Mouse (Mus musculus): ENCODE results near the gene Sebox. TPM values are rescaled to one million over a fixed set of nuclear protein-coding genes. Genes with fewer than 3 reads are reported as not detected.

Gene Sebox
- polyA plus RNA-seq, 1 experiment from 2014 or later, result not detected

DNA sequence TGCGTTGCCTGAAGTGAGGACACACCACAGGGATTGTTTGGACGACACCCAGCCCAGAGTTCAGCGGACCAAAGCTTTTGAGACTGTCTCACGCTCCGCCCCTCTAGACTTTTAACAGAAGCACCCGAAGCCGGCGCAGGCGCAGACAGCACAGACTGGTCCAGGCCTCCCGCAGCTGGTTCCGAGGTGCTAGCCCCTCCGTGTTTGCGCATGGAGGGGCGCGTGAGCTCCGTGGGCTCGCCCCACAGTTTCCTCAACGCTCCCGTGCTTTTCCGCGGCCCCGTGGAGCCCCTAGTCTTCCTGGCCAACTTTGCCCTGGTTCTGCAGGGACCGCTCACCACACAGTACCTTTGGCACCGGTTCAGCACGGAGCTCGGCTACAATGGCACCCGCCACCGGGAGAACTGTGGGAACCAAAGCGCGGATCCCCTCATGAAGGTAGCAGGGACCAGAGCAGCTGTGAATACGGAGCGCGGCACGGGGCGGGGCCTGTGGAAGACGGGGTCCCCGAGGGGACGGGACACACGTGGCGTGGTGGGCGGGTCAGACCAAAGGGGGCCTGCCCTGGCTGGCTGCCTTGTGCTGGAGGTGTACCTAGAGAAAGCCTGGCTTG is 37.6 kb upstream of the Sebox start, which contains the start of gene Slc46a1:
Gene Slc46a1, plus strand, starts transcription at position 130 of the 613 bp plus-strand sequence.
- H3K9me3 ChIP-seq (ENCODE audit: control insufficient read depth, low read length), result peaks cover 4% of the 10 kb centered on the region; the same call in 1 of the 2 replicates
- H3K4me3 ChIP-seq (ENCODE audit: low read length), result peak within 1 kb of the TSS; percentile 80
- peak; percentile 95 for ATAC-seq (ENCODE audit: low FRiP score, low TSS enrichment)
- peak within 1 kb of the TSS; percentile 94 for H3K27ac ChIP-seq (ENCODE audit: low read depth, low read length)
- peak within 1 kb of the TSS; percentile 93 for H3K4me2 ChIP-seq (replicated peaks; ENCODE audit: low read depth, low read length)
- peaks cover 14% of the 10 kb centered on the region for H3K4me1 ChIP-seq (ENCODE audit: control insufficient read depth, insufficient read depth, low read length)
- H3K27me3 ChIP-seq (ENCODE audit: control insufficient read depth, insufficient read depth, low read length), result no peaks in the 10 kb centered on the region
- peak within 1 kb of the TSS; percentile 82 for H3K9ac ChIP-seq (ENCODE audit: low read depth, low read length)
- H3K36me3 ChIP-seq (ENCODE audit: control insufficient read depth, insufficient read depth, low read length), result no peaks in the 10 kb centered on the region; the same call in 1 of the 2 replicates
- WGBS, result 1% methylated on average over 41 of the region's 41 CpGs

- H3K4me3 ChIP-seq (ENCODE audit: low read length), result peak overlapping the region; percentile 80
- peak overlapping the region; percentile 94 for H3K27ac ChIP-seq (ENCODE audit: low read depth, low read length)
- 63% methylated on average over 23 of the region's 23 CpGs for WGBS
- peaks cover 4% of the 10 kb centered on the region; the same call in 1 of the 2 replicates for H3K9me3 ChIP-seq (ENCODE audit: control insufficient read depth, low read length)
- peak overlapping the region; percentile 93 for H3K4me2 ChIP-seq (replicated peaks; ENCODE audit: low read depth, low read length)
- no peaks in the 10 kb centered on the region; the same call in 1 of the 2 replicates for H3K36me3 ChIP-seq (ENCODE audit: control insufficient read depth, insufficient read depth, low read length)
- peaks cover 14% of the 10 kb centered on the region for H3K4me1 ChIP-seq (ENCODE audit: control insufficient read depth, insufficient read depth, low read length)
- no peaks in the 10 kb centered on the region for H3K27me3 ChIP-seq (ENCODE audit: control insufficient read depth, insufficient read depth, low read length)
- peak; percentile 65 for ATAC-seq (ENCODE audit: low FRiP score, low TSS enrichment)
- peak overlapping the region; percentile 82 for H3K9ac ChIP-seq (ENCODE audit: low read depth, low read length)
Measured at GRCm38 (mm10) chr11:78466242-78466912, 36.9 kb upstream of the Sebox start.

- no peaks in the 10 kb centered on the region; the same call in 1 of the 2 replicates for H3K36me3 ChIP-seq (ENCODE audit: control insufficient read depth, insufficient read depth, low read length)
- no peak for ATAC-seq (ENCODE audit: low FRiP score, low TSS enrichment)
- 74% methylated on average over 7 of the region's 7 CpGs for WGBS
Measured at GRCm38 (mm10) chr11:78467515-78467914, 35.7 kb upstream of the Sebox start.

DNA sequence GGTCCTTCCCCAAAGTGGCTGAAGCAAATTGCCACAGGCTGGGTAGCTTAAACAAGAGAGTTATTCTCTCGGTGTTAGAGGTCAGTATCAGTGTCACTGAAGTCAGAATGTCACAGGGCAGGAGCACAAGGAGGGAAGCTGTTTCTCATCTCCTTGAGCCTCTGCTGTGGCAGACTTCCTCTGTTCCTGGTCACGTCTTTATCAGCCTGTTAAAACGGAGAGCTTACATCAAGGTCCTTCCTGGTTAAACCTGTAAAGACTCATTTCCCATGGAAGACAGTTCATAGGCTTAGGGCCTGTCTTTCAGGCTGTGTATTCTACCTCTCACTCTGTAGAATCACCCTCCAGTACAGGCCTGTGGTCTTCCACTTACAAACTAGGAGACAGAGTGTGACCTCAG is 35.3 kb upstream of the Sebox start:
- H3K4me2 ChIP-seq (replicated peaks; ENCODE audit: low read depth, low read length), result no peak overlapping the region
- ATAC-seq (ENCODE audit: low FRiP score, low TSS enrichment), result no peak
- no peak overlapping the region for H3K4me3 ChIP-seq (ENCODE audit: low read length)
- no peak overlapping the region for H3K27ac ChIP-seq (ENCODE audit: low read depth, low read length)
- WGBS, result 49% methylated on average over 3 of the region's 3 CpGs
- H3K36me3 ChIP-seq (ENCODE audit: control insufficient read depth, insufficient read depth, low read length), result no peaks in the 10 kb centered on the region; the same call in 1 of the 2 replicates
- H3K27me3 ChIP-seq (ENCODE audit: control insufficient read depth, insufficient read depth, low read length), result no peaks in the 10 kb centered on the region
- H3K9ac ChIP-seq (ENCODE audit: low read depth, low read length), result no peak overlapping the region
- no peaks in the 10 kb centered on the region for H3K9me3 ChIP-seq (ENCODE audit: control insufficient read depth, low read length)
- peaks cover 14% of the 10 kb centered on the region for H3K4me1 ChIP-seq (ENCODE audit: control insufficient read depth, insufficient read depth, low read length)

More at GRCm38 (mm10) chr11:78467515-78467914, 35.7 kb upstream of the Sebox start:
- Histone ChIP-seq H3K9me3 (ENCODE audit: control insufficient read depth, low read length) (no peaks in the 10 kb centered on the region), H3K4me2 (replicated peaks; ENCODE audit: low read depth, low read length) (no peak overlapping the region), H3K9ac (ENCODE audit: low read depth, low read length) (no peak overlapping the region), H3K4me3 (ENCODE audit: low read length) (no peak overlapping the region), H3K4me1 (ENCODE audit: control insufficient read depth, insufficient read depth, low read length) (peaks cover 14% of the 10 kb centered on the region), H3K27ac (ENCODE audit: low read depth, low read length) (no peak overlapping the region), H3K27me3 (ENCODE audit: control insufficient read depth, insufficient read depth, low read length) (no peaks in the 10 kb centered on the region)

DNA sequence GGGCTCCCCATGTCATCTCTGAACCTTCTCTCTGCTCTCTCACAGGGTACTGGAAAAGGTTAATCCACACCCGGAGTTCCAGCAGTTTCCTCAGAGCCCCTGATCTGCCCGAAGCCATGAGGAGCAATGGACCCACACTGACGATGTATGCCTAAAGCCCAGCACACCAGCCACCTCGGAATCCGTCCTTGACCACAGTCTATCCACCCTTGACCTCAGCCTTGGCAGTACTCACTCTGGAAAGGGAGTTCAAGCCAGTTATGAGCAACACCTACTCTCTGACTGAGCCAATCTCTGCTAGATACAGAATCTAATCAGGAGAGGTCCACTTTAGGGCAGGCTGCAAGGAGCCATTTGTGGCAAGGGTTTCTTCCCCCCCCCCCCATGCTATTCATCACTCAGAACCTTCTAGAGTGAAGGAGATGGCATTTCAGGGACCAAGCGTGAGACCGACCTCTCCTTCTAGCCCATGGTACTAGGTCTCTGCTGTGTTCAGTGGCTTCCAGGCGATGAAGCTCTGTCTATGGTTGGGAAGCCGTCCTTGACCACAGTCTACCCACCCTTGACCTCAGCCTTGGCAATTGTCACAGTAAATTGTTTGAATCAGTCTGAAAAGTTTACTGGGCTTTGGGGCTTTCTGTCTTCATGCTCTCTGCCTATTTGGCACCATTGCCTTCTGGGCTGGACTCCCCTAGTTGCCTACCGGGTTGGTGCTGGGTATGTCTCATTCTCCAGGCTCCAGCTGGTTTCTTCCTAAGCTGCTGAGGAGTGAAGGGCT is 31.7 kb upstream of the Sebox start:
- no peak for ATAC-seq (ENCODE audit: low FRiP score, low TSS enrichment)
- 89% methylated on average over 10 of the region's 10 CpGs for WGBS
- Histone ChIP-seq H3K9ac (ENCODE audit: low read depth, low read length) (no peak overlapping the region), H3K4me3 (ENCODE audit: low read length) (no peak overlapping the region), H3K27ac (ENCODE audit: low read depth, low read length) (no peak overlapping the region), H3K9me3 (ENCODE audit: control insufficient read depth, low read length) (no peaks in the 10 kb centered on the region), H3K27me3 (ENCODE audit: control insufficient read depth, insufficient read depth, low read length) (no peaks in the 10 kb centered on the region), H3K36me3 (ENCODE audit: control insufficient read depth, insufficient read depth, low read length) (no peaks in the 10 kb centered on the region; the same call in 1 of the 2 replicates), H3K4me2 (replicated peaks; ENCODE audit: low read depth, low read length) (no peak overlapping the region), H3K4me1 (ENCODE audit: control insufficient read depth, insufficient read depth, low read length) (peaks cover 3% of the 10 kb centered on the region)

DNA sequence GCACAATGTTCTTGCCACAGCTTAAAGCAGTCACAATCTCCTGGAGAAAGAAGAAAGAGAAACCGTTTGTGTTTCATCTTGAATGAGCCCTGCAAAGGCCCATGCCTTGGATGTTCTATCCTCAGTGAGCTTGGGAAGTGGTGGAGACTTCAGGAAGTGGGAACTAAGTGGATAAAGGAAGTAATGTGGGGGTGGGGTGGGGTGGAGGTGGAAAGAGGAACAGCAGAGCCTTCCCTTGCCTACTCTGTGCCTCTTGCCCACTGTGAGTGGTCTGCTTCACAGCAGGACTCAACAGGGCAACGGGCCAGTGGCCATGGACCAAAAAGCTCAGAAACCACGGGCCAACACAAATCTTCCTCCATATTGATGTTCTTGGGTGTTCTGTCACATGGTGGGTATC is 28.0 kb upstream of the Sebox start:
- H3K4me1 ChIP-seq (ENCODE audit: control insufficient read depth, insufficient read depth, low read length), result no peaks in the 10 kb centered on the region
- no peak overlapping the region for H3K9ac ChIP-seq (ENCODE audit: low read depth, low read length)
- H3K27me3 ChIP-seq (ENCODE audit: control insufficient read depth, insufficient read depth, low read length), result no peaks in the 10 kb centered on the region
- no peaks in the 10 kb centered on the region for H3K9me3 ChIP-seq (ENCODE audit: control insufficient read depth, low read length)
- H3K27ac ChIP-seq (ENCODE audit: low read depth, low read length), result no peak overlapping the region
- H3K36me3 ChIP-seq (ENCODE audit: control insufficient read depth, insufficient read depth, low read length), result no peaks in the 10 kb centered on the region
- H3K4me3 ChIP-seq (ENCODE audit: low read length), result no peak overlapping the region
- H3K4me2 ChIP-seq (replicated peaks; ENCODE audit: low read depth, low read length), result no peak overlapping the region
- no peak for ATAC-seq (ENCODE audit: low FRiP score, low TSS enrichment)
- WGBS, result 82% methylated on average over 3 of the region's 3 CpGs

DNA sequence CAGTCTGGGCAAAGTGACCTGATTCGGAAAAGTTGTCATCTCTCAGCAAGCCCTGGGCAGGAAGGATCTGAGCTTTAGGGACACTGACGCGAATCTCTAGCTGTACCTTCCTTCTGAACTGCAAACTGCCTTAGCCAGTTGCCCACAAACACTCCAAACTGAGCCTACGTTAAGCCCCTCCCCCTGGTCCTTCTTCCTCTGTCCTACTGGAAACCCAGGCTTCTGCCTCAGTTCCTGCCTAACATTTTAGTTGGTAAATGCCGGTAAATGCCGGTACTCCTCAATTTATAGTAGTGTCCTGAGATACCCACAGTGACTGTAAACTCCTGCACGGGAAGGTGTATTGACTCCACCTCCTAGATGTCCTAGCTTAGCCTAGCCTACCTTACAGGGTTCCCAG is 19.6 kb upstream of the Sebox start:
- Histone ChIP-seq H3K36me3 (ENCODE audit: control insufficient read depth, insufficient read depth, low read length) (no peaks in the 10 kb centered on the region), H3K4me2 (replicated peaks; ENCODE audit: low read depth, low read length) (no peak overlapping the region), H3K4me3 (ENCODE audit: low read length) (no peak overlapping the region), H3K4me1 (ENCODE audit: control insufficient read depth, insufficient read depth, low read length) (no peaks in the 10 kb centered on the region), H3K9me3 (ENCODE audit: control insufficient read depth, low read length) (no peaks in the 10 kb centered on the region; the same call in 1 of the 2 replicates), H3K9ac (ENCODE audit: low read depth, low read length) (no peak overlapping the region), H3K27ac (ENCODE audit: low read depth, low read length) (no peak overlapping the region), H3K27me3 (ENCODE audit: control insufficient read depth, insufficient read depth, low read length) (peaks cover 29% of the 10 kb centered on the region)
- 48% methylated on average over 7 of the region's 7 CpGs for WGBS
- ATAC-seq (ENCODE audit: low FRiP score, low TSS enrichment), result no peak

- Histone ChIP-seq H3K4me1 (ENCODE audit: control insufficient read depth, insufficient read depth, low read length) (no peaks in the 10 kb centered on the region), H3K27ac (ENCODE audit: low read depth, low read length) (no peak overlapping the region), H3K27me3 (ENCODE audit: control insufficient read depth, insufficient read depth, low read length) (peaks cover 60% of the 10 kb centered on the region), H3K36me3 (ENCODE audit: control insufficient read depth, insufficient read depth, low read length) (no peaks in the 10 kb centered on the region), H3K9me3 (ENCODE audit: control insufficient read depth, low read length) (no peaks in the 10 kb centered on the region; the same call in none of the 2 replicates), H3K4me2 (replicated peaks; ENCODE audit: low read depth, low read length) (no peak overlapping the region), H3K9ac (ENCODE audit: low read depth, low read length) (no peak overlapping the region), H3K4me3 (ENCODE audit: low read length) (no peak overlapping the region)
- ATAC-seq (ENCODE audit: low FRiP score, low TSS enrichment), result no peak
- 5% methylated on average over 8 of the region's 8 CpGs for WGBS
Measured at GRCm38 (mm10) chr11:78488168-78488567, 15.1 kb upstream of the Sebox start.

Measured in kidney, embryonic 14.5 days (tissue).